Mouse (Mus musculus) lung, embryonic 16.5 days (tissue): ENCODE measurements around the gene Fam193b. TPM values are rescaled to one million over a fixed set of nuclear protein-coding genes. Genes with fewer than 3 reads are reported as not detected.

Experiments used
- ATAC-seq: fragments of 200-750 bp; cut with Nextera tagmentation; 2 replicates; pipeline ENCODE4 v1.8.0; 2017; ENCODE audit warnings: low read depth, mild to moderate bottlenecking, moderate library complexity
- H3K27ac ChIP-seq: fragments of 300-500 bp; sonication (generic); 2 replicates; pipeline ENCODE4 v1.5.1; 2014; ENCODE audit warnings: mild to moderate bottlenecking, control low read depth, low read length
- H3K27me3 ChIP-seq: fragments of 300-500 bp; sonication (generic); 2 replicates; pipeline ENCODE4 v1.6.1; 2014; ENCODE audit warnings: low read depth, low read length, mixed read lengths; ENCODE audit not compliant: control insufficient read depth, insufficient read depth
- H3K36me3 ChIP-seq: fragments of 300-500 bp; sonication (generic); 2 replicates; pipeline ENCODE4 v1.6.1; 2014; ENCODE audit warnings: low read length; ENCODE audit not compliant: control insufficient read depth, insufficient read depth
- H3K4me1 ChIP-seq: fragments of 300-500 bp; sonication (generic); replicated peaks from 2 replicates; pipeline ENCODE4 v1.6.1; 2014; ENCODE audit warnings: low read length, mixed read lengths; ENCODE audit not compliant: control insufficient read depth, insufficient read depth
- H3K4me2 ChIP-seq: fragments of 300-500 bp; sonication (generic); 2 replicates; pipeline ENCODE4 v1.6.1; 2014; ENCODE audit warnings: low read depth, low read length, control low read depth
- H3K4me3 ChIP-seq: fragments of 300-500 bp; sonication (generic); 2 replicates; pipeline ENCODE4 v1.5.1; 2014; ENCODE audit warnings: mild to moderate bottlenecking, low read length, control low read depth
- H3K9ac ChIP-seq: fragments of 300-500 bp; sonication (generic); 2 replicates; pipeline ENCODE4 v1.6.1; 2014; ENCODE audit warnings: low read length, control low read depth
- H3K9me3 ChIP-seq: fragments of 300-500 bp; sonication (generic); 2 replicates; pipeline ENCODE4 v1.6.1; 2016; ENCODE audit warnings: low read length; ENCODE audit not compliant: control insufficient read depth
- WGBS: fragments of 180-500 bp; shearing (Covaris S2); extraction: QIAGEN DNeasy Blood & Tissue Kit; methylation state at CpG from one replicate; pipeline ENCODE4 v1.1.7; 2014; 5-methylcytosine and 5-hydroxymethylcytosine counted together
- polyA plus RNA-seq: library from polyadenylated mRNA; unstranded; fragments of >200 nt; fragmentation: Nextera tagmentation; extraction: Ambion mirVana; gene quantifications from 2 replicates; pipeline ENCODE4 v1.2.1, GENCODE M21; 2015

Gene Fam193b
- polyA plus RNA-seq, 1 experiment from 2014 or later = 36.4 TPM

DNA sequence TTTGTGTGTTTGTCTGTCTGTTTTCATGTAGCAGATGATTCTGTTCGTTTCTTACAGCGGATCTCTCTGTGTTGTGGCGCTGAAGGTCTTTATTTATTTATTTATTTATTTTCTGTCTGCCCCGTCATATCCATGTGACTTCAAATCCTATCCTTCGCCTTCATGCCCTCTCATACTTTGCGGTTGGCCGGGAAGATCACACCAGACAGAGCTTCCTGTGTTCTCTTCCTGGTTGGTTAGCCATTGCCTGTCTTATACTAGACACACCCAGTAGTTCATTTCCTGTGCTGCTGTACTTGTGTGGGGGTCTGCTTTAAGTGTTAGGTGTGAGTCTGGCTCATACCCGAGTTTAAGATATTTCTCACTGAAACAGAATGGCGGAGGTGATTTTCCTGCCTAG, 29.7 kb upstream of the Fam193b start:
- H3K27ac ChIP-seq = no peak overlapping the region
- peak overlapping the region; percentile 89 for H3K4me3 ChIP-seq
- peak overlapping the region; percentile 89 for H3K9ac ChIP-seq
- H3K9me3 ChIP-seq = no peaks in the 10 kb centered on the region
- peak overlapping the region; percentile 87 for H3K4me2 ChIP-seq
- no peaks in the 10 kb centered on the region for H3K27me3 ChIP-seq
- ATAC-seq = no peak
- peaks cover 10% of the 10 kb centered on the region for H3K4me1 ChIP-seq
- peaks cover 15% of the 10 kb centered on the region for H3K36me3 ChIP-seq
- 13% methylated on average over 9 of the region's 9 CpGs for WGBS

DNA sequence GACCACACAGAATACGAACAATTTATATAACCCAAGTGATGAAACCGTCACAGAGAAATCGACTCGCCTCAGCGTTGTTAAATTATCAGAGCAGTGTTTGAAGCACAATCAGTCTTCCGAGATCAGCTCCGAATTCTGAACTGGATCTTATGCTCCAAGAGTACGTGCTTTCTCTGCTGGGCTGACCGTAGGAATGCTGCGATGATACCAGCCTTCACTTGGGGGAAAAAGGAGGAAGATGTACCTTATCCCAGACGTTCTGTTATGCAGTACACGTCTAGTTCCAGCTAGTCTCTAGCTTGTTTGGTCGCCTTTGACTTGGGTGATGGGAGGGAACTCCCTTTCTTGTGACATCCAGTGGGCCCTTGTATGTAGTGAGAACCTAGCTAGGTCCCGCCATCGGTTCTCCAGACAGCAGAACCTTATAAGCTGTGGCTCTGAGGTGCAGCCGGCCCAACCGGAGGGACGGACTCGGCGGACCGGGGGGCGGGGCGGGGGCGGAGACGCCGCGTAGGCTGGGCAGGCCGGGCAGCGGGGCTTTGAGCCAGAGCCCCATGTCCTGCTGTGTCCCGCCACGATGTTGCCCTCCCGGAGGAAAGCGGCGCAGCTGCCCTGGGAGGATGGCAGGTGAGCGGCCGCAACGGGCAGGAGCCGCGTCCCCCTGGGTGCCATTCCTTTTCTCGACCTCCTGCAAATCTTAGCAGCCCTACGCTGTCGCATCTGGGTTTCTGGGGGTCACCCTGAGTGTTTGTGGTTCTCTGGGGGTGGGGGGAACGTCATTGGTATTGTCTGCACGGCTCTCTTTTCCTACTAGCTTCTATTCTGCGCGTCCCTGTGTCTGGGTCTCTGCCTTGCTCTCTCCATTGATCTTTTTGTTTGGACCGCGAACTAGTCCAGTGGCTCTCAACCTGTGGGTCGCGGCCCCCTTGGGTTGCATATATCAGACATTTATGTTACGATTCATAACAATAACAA, 28.9 kb upstream of the Fam193b start, which contains the start of gene B4galt7:
Gene B4galt7 (plus strand): TSS at position 331 of the 975 bp plus-strand sequence.
- Histone ChIP-seq H3K27me3 (no peaks in the 10 kb centered on the region), H3K4me3 (peak within 1 kb of the TSS; percentile 89), H3K4me1 (peaks cover 10% of the 10 kb centered on the region), H3K27ac (no peak within 1 kb of the TSS), H3K36me3 (peaks cover 21% of the 10 kb centered on the region), H3K9me3 (no peaks in the 10 kb centered on the region), H3K9ac (peak within 1 kb of the TSS; percentile 89), H3K4me2 (peak within 1 kb of the TSS; percentile 87)
- WGBS = 7% methylated on average over 50 of the region's 51 CpGs
- peak; percentile 96 for ATAC-seq

- no peak overlapping the region for H3K27ac ChIP-seq
- no peak for ATAC-seq
- H3K36me3 ChIP-seq = peaks cover 21% of the 10 kb centered on the region
- no peak overlapping the region for H3K4me2 ChIP-seq
- no peaks in the 10 kb centered on the region for H3K9me3 ChIP-seq
- H3K4me3 ChIP-seq = no peak overlapping the region
- no peak overlapping the region for H3K9ac ChIP-seq
- 96% methylated on average over 12 of the region's 12 CpGs for WGBS
- peaks cover 19% of the 10 kb centered on the region for H3K4me1 ChIP-seq
- H3K27me3 ChIP-seq = no peaks in the 10 kb centered on the region
Observed at GRCm38 (mm10) chr13:55596802-55597201, 25.9 kb upstream of the Fam193b start.

- peaks cover 21% of the 10 kb centered on the region for H3K36me3 ChIP-seq
- ATAC-seq = no peak
- H3K27me3 ChIP-seq = no peaks in the 10 kb centered on the region
- no peak overlapping the region for H3K27ac ChIP-seq
- WGBS = 83% methylated on average over 12 of the region's 12 CpGs
- H3K4me3 ChIP-seq = no peak overlapping the region
- H3K9ac ChIP-seq = no peak overlapping the region
- H3K4me2 ChIP-seq = no peak overlapping the region
- peaks cover 13% of the 10 kb centered on the region for H3K4me1 ChIP-seq
- H3K9me3 ChIP-seq = no peaks in the 10 kb centered on the region
Observed at GRCm38 (mm10) chr13:55595375-55595774, 24.5 kb upstream of the Fam193b start.

GRCm38 (mm10) chr13:55593254-55593747, 22.4 kb upstream of the Fam193b start:
- H3K27me3 ChIP-seq = no peaks in the 10 kb centered on the region
- peak; percentile 62 for ATAC-seq
- H3K27ac ChIP-seq = peak overlapping the region; percentile 41; the same call in 1 of the 2 replicates
- H3K9ac ChIP-seq = peak overlapping the region; percentile 88
- H3K9me3 ChIP-seq = no peaks in the 10 kb centered on the region
- 0% methylated on average over 31 of the region's 31 CpGs for WGBS
- H3K4me3 ChIP-seq = peak overlapping the region; percentile 89
- peaks cover 21% of the 10 kb centered on the region for H3K36me3 ChIP-seq
- H3K4me1 ChIP-seq = peaks cover 9% of the 10 kb centered on the region
- H3K4me2 ChIP-seq = peak overlapping the region; percentile 73

GRCm38 (mm10) chr13:55592512-55593253, 21.8 kb upstream of the Fam193b start:
- WGBS = 3% methylated on average over 29 of the region's 29 CpGs
- Histone ChIP-seq H3K4me1 (peaks cover 9% of the 10 kb centered on the region), H3K9ac (peak overlapping the region; percentile 88), H3K27me3 (no peaks in the 10 kb centered on the region), H3K4me2 (peak overlapping the region; percentile 73), H3K4me3 (peak overlapping the region; percentile 89), H3K9me3 (no peaks in the 10 kb centered on the region), H3K27ac (peak overlapping the region; percentile 41; the same call in 1 of the 2 replicates), H3K36me3 (peaks cover 21% of the 10 kb centered on the region)
- peak; percentile 99 for ATAC-seq

DNA sequence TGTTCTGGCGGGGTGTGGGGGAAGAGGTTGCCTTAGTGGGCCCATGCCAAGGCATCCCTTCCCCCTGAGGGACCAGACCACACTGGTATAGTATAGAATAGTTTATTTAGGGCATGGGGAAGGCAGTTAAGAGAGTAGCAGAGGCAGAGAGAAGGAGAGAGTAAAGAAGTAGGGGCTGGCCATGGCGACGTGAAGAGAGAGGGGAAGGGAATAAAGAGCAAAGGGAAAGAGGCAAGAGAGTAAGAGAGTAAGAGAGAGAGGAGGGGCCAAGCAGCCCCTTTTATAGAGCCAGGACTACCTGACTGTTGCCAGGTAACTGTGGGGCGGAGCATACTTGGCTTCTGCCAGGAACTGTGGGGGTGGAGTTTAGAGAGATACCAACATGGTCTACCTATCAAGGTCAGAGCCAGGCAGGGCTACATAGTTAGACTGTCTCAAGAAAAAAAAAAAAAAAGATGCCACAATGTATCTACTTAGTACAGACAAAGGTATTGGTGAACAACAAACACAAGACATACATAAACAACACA, 21.1 kb upstream of the Fam193b start:
- Histone ChIP-seq H3K27ac (no peak overlapping the region), H3K4me2 (no peak overlapping the region; the same call in 1 of the 2 replicates), H3K9me3 (no peaks in the 10 kb centered on the region), H3K4me3 (no peak overlapping the region), H3K36me3 (peaks cover 17% of the 10 kb centered on the region), H3K27me3 (no peaks in the 10 kb centered on the region), H3K4me1 (peaks cover 9% of the 10 kb centered on the region), H3K9ac (no peak overlapping the region)
- ATAC-seq = no peak
- WGBS = 60% methylated on average over 4 of the region's 4 CpGs

DNA sequence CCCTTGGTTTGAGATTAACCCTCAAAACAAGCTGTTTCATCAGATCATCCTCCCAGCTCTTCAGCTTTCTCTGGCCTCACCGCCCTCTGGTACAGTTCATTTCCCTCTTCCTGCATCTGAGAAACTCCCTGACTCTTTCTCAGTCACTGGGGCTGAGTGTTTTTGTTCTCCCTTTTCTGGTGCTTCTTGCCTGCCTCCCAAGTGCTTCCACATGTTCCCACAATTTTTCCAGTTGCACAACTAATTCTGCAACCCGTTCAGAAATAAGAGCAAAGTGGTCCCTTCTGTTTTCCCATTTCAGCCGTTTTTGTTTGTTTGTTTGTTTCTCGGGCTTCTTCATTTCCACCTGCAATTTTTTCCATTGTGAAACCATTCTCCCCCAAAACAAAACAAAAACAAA, 7.2 kb upstream of the Fam193b start:
- H3K27me3 ChIP-seq = no peaks in the 10 kb centered on the region
- no peak overlapping the region for H3K4me2 ChIP-seq
- H3K9ac ChIP-seq = no peak overlapping the region
- ATAC-seq = no peak
- no peaks in the 10 kb centered on the region for H3K4me1 ChIP-seq
- H3K27ac ChIP-seq = no peak overlapping the region
- H3K4me3 ChIP-seq = no peak overlapping the region
- 58% methylated on average over 4 of the region's 4 CpGs for WGBS
- peaks cover 2% of the 10 kb centered on the region for H3K9me3 ChIP-seq
- H3K36me3 ChIP-seq = no peaks in the 10 kb centered on the region
